Mouse (Mus musculus) right cerebral cortex, postnatal 25 days (tissue): ENCODE data around the gene Gm20388.

Source experiments
- DNase-seq: peaks from one replicate; pipeline ENCODE4 v3.0.0; 2022

The Gm20388 gene

GRCm38 (mm10) chr8:120428492-120428891, 517.9 kb downstream of the Gm20388 start:
- DNase-seq = no peak

GRCm38 (mm10) chr8:120429116-120429515, 518.5 kb downstream of the Gm20388 start:
- no peak for DNase-seq

GRCm38 (mm10) chr8:120431042-120431441, 520.4 kb downstream of the Gm20388 start:
- DNase-seq = no peak

GRCm38 (mm10) chr8:120432438-120432837, 521.8 kb downstream of the Gm20388 start:
- no peak for DNase-seq

GRCm38 (mm10) chr8:120433143-120433542, 522.5 kb downstream of the Gm20388 start:
- DNase-seq = no peak

- DNase-seq = no peak
Observed at GRCm38 (mm10) chr8:120433734-120434133, 523.1 kb downstream of the Gm20388 start.

GRCm38 (mm10) chr8:120435781-120436180, 525.1 kb downstream of the Gm20388 start:
- no peak for DNase-seq

GRCm38 (mm10) chr8:120436491-120437030, 525.9 kb downstream of the Gm20388 start:
- no peak for DNase-seq

GRCm38 (mm10) chr8:120437207-120437606, 526.6 kb downstream of the Gm20388 start:
- peak; percentile 32 for DNase-seq

GRCm38 (mm10) chr8:120437666-120438395, 527.2 kb downstream of the Gm20388 start:
- peak; percentile 67 for DNase-seq

GRCm38 (mm10) chr8:120439309-120439708, 528.7 kb downstream of the Gm20388 start:
- peak; percentile 47 for DNase-seq

- peak; percentile 63 for DNase-seq
Observed at GRCm38 (mm10) chr8:120440739-120441138, 530.1 kb downstream of the Gm20388 start.

GRCm38 (mm10) chr8:120441637-120442036, 531.0 kb downstream of the Gm20388 start:
- DNase-seq = no peak

GRCm38 (mm10) chr8:120442306-120443003, 531.8 kb downstream of the Gm20388 start:
- DNase-seq = no peak

- DNase-seq = no peak
Observed at GRCm38 (mm10) chr8:120445249-120445648, 534.6 kb downstream of the Gm20388 start.

GRCm38 (mm10) chr8:120448131-120448530, 537.5 kb downstream of the Gm20388 start:
- no peak for DNase-seq

- no peak for DNase-seq
Observed at GRCm38 (mm10) chr8:120449139-120449538, 538.5 kb downstream of the Gm20388 start.

GRCm38 (mm10) chr8:120449608-120450031, 539.0 kb downstream of the Gm20388 start:
- DNase-seq = peak; percentile 21

GRCm38 (mm10) chr8:120452111-120452510, 541.5 kb downstream of the Gm20388 start:
- DNase-seq = no peak

- no peak for DNase-seq
Observed at GRCm38 (mm10) chr8:120454404-120454803, 543.8 kb downstream of the Gm20388 start.

GRCm38 (mm10) chr8:120460375-120460774, 549.7 kb downstream of the Gm20388 start:
- peak; percentile 28 for DNase-seq

- DNase-seq = no peak
Observed at GRCm38 (mm10) chr8:120462119-120462551, 551.5 kb downstream of the Gm20388 start.

GRCm38 (mm10) chr8:120462611-120463010, 552.0 kb downstream of the Gm20388 start:
- no peak for DNase-seq
